11 mouse cellular contexts compared by ENCODE assay signal in genomic region chr5:110611435-110612158, GRCm38 (mm10). TPM values are rescaled to one million over a fixed set of nuclear protein-coding genes. Genes with fewer than 3 reads are reported as not detected.
DNase-seq lines count a peak whose midpoint lies in the region; ATAC-seq lines count a peak whose summit lies in the region.
"Had no signal": no experiment of that assay in that cellular context is flagged by ENCODE, and none has a peak within 500 bp of the region (broad histone marks: within the 10 kb centered on the region; RNA-seq: fewer than 3 reads in every experiment).

No protein-coding gene starts in this region.

- peak; percentile 64; the same call in 1 of the 2 replicates for ATAC-seq in cerebellum, adult (ENCODE audit: insufficient number of reproducible peaks, low FRiP score, low TSS enrichment)
- ATAC-seq: intestine, postnatal 0 days had no signal

- no peak for DNase-seq in cerebellum, postnatal 4 days (ENCODE audit: low spot score in 2 of 2)
- DNase-seq in retina, postnatal 1 day = peak; percentile 64
- no peak for DNase-seq in retina, embryonic 14.5 days (ENCODE audit: low spot score)
- peak; percentile 68 for DNase-seq in layer of hippocampus, adult 11-12 months (ENCODE audit: low spot score)
- DNase-seq in thymus, adult 18-20 months = no peak
- DNase-seq in lung, postnatal 25 days (ENCODE audit: low spot score) = no peak
- no peak for DNase-seq in gastrocnemius, postnatal 25 days
- DNase-seq: heart, adult 18-20 months; spleen, adult 18-20 months had no signal

RNA-seq across cellular contexts. Expression of gene Noc4l, which starts 41.6 kb away (rescaled TPM):
- 10 to 100 TPM; 12.0 to 12.8 TPM for total RNA-seq in gastrocnemius, postnatal 25 days (2021)

RNA-seq across cellular contexts. Expression of gene Ddx51, which starts 41.7 kb away (rescaled TPM):
- 1 to 10 TPM; 6.4 to 7.7 TPM for total RNA-seq in gastrocnemius, postnatal 25 days (2021)

Comparison
In these comparisons a context has a peak if more than half of its experiments do, and no peak if none do; other contexts are left out.
1. DNase-seq: peak in retina, postnatal 1 day (single experiment) and layer of hippocampus, adult 11-12 months (single experiment); none in cerebellum, postnatal 4 days (0 of 2), retina, embryonic 14.5 days (single experiment), thymus, adult 18-20 months (0 of 2), lung, postnatal 25 days (single experiment) and gastrocnemius, postnatal 25 days (single experiment).